Mouse (Mus musculus): ENCODE data around the gene Ireb2.

- TF ChIP-seq CHD2 (IDR thresholded peaks at IDR 0.05; ENCODE audit: low read depth, low read length) (no peak), ZC3H11A (IDR thresholded peaks at IDR 0.05; ENCODE audit: borderline replicate concordance, low read depth, low read length) (no peak), ZNF384 (IDR thresholded peaks at IDR 0.05; ENCODE audit: low read depth, low read length) (no peak), MAFK (IDR thresholded peaks at IDR 0.05; ENCODE audit: insufficient read depth, low read depth, low read length) (no peak), HCFC1 (IDR thresholded peaks at IDR 0.05; ENCODE audit: borderline replicate concordance, insufficient read depth, low read length) (no peak)
These were observed 23.4 kb upstream of the Ireb2 start for GRCm38 (mm10) chr9:54840145-54840544.
